Mouse (Mus musculus) limb, embryonic 12.5 days (tissue): ENCODE measurements around the gene Ccnd2. TPM values are rescaled to one million over a fixed set of nuclear protein-coding genes. Genes with fewer than 3 reads are reported as not detected.

Experiments used
- ATAC-seq: fragments of 200-750 bp; cut with Nextera tagmentation; 2 replicates; pipeline ENCODE4 v1.8.0; 2017; ENCODE audit warnings: low read depth, moderate TSS enrichment; ENCODE audit not compliant: insufficient number of reproducible peaks, insufficient read depth, low FRiP score, low TSS enrichment
- H3K27ac ChIP-seq: fragments of 300-500 bp; sonication (generic); 2 replicates; pipeline ENCODE4 v1.5.1; 2016; ENCODE audit warnings: mild to moderate bottlenecking, moderate library complexity
- H3K27me3 ChIP-seq: fragments of 300-500 bp; sonication (generic); 2 replicates; pipeline ENCODE4 v1.6.1; 2016; ENCODE audit warnings: mild to moderate bottlenecking, moderate library complexity
- H3K36me3 ChIP-seq: fragments of 300-500 bp; sonication (generic); 2 replicates; pipeline ENCODE4 v1.6.1; 2016; ENCODE audit warnings: mild to moderate bottlenecking, moderate library complexity
- H3K4me1 ChIP-seq: fragments of 300-500 bp; sonication (generic); replicated peaks from 2 replicates; pipeline ENCODE4 v1.6.1; 2016
- H3K4me2 ChIP-seq: fragments of 300-500 bp; sonication (generic); 2 replicates; pipeline ENCODE4 v1.6.1; 2016; ENCODE audit warnings: mild to moderate bottlenecking, moderate library complexity
- H3K4me3 ChIP-seq: fragments of 300-500 bp; sonication (generic); replicated peaks from 2 replicates; pipeline ENCODE4 v1.5.1; 2016; ENCODE audit warnings: mild to moderate bottlenecking
- H3K9ac ChIP-seq: fragments of 300-500 bp; sonication (generic); replicated peaks from 2 replicates; pipeline ENCODE4 v1.6.1; 2016; ENCODE audit warnings: mild to moderate bottlenecking, moderate library complexity
- H3K9me3 ChIP-seq: fragments of 300-500 bp; sonication (generic); 2 replicates; pipeline ENCODE4 v1.6.1; 2016; ENCODE audit warnings: mild to moderate bottlenecking, moderate library complexity
- WGBS: fragments of 180-500 bp; shearing (Covaris S2); methylation state at CpG from one replicate; pipeline ENCODE4 v1.1.7; 2016; 5-methylcytosine and 5-hydroxymethylcytosine counted together
- polyA plus RNA-seq: library from polyadenylated mRNA; unstranded; fragments of >200 nt; fragmentation: Nextera tagmentation; extraction: Ambion mirVana; gene quantifications from 2 replicates; pipeline ENCODE4 v1.2.1, GENCODE M21; 2016

Ccnd2 gene
- 1,264 and 1,267 TPM in 2 replicates for polyA plus RNA-seq

DNA sequence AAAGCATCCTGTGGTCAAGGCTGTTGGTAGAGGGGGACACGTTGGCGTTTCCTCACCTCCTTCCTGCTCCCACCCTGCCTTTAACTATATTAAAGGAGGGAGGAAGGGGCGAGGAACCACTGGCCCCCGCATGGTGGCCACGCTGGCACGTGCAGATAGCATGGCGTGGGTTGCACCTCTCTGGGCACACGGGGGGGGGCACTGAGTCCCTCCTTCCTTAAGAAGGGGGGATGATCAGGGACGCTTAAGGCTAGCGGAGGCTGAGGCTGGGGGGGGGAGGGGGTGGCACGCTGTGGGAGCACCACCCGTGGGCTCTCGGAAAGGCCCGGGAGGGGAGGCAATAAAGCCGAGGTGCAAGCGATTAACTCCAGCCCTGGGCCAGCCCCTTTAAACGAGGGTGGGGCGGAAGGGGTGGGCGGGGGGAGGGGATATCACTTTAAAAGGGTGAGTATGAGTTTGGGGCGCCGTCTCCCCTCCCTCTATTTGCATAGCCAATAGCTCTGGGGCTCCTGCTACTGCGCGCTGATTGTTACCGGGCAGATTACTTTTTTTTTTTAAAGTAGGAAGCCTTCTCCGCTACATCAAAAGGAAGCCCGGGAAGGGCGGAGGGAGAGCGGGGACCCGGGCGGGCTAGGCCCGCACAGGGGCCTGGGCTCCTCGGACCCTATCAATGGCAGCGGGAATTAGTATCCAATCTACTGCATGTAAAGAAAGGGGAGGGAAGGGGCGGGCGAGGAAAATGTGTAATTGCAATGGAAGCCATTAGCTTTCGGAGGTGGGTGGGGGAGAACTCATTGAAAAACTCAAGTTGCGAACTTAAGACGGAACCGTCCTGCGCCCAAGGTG is at the start of gene Ccnd2:
TSS of gene Ccnd2 (minus strand) at position 88 of the 846 bp plus-strand sequence.
- Histone ChIP-seq H3K27ac (peak within 1 kb of the TSS; percentile 98), H3K27me3 (no peaks in the 10 kb centered on the region), H3K4me2 (peak within 1 kb of the TSS; percentile 86), H3K36me3 (peaks cover 4% of the 10 kb centered on the region; the same call in 1 of the 2 replicates), H3K9ac (peak within 1 kb of the TSS; percentile 65), H3K4me3 (peak within 1 kb of the TSS; percentile 88), H3K4me1 (peaks cover 47% of the 10 kb centered on the region), H3K9me3 (no peaks in the 10 kb centered on the region)
- WGBS = under 1% methylated on average over 40 of the region's 40 CpGs
- peak; percentile 64 for ATAC-seq

DNA sequence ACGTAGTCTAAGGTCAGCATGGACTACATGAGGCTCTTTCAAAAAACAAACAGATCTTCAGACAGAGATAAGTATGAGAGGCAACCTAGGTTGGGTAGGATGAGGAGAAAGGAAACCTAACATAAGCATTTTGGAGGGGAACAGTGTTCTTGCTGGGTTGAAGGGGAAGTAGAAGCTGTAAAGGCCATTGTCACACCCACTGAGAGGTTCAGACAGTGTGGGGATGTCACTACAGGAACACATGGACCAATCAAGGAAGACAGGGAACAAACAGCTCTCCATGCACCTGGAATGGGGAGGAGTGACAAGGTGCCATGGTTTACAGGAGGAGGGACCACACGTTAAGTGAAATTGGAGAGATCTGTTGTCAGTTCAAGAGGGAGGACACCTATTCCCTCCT is 45.0 kb upstream of the Ccnd2 start:
- H3K4me2 ChIP-seq = no peak overlapping the region
- 0 out of 2 replicates have a peak, but pooled peaks cover 3% of the 10 kb centered on the region for H3K4me1 ChIP-seq
- no peaks in the 10 kb centered on the region for H3K36me3 ChIP-seq
- no peak overlapping the region for H3K9ac ChIP-seq
- ATAC-seq = no peak
- no peaks in the 10 kb centered on the region for H3K9me3 ChIP-seq
- no peak overlapping the region for H3K27ac ChIP-seq
- 70% methylated on average over 2 of the region's 2 CpGs for WGBS
- no peaks in the 10 kb centered on the region for H3K27me3 ChIP-seq
- no peak overlapping the region for H3K4me3 ChIP-seq

GRCm38 (mm10) chr6:127181296-127181695 is 29.3 kb upstream of the Ccnd2 start:
- H3K9me3 ChIP-seq = no peaks in the 10 kb centered on the region
- WGBS = 74% methylated on average over 12 of the region's 12 CpGs
- no peak for ATAC-seq
- H3K4me2 ChIP-seq = no peak overlapping the region
- H3K27ac ChIP-seq = no peak overlapping the region
- no peak overlapping the region for H3K9ac ChIP-seq
- H3K27me3 ChIP-seq = 0 out of 2 replicates have a peak, but pooled peaks cover 4% of the 10 kb centered on the region
- H3K4me3 ChIP-seq = no peak overlapping the region
- no peaks in the 10 kb centered on the region for H3K36me3 ChIP-seq
- peaks cover 40% of the 10 kb centered on the region for H3K4me1 ChIP-seq

DNA sequence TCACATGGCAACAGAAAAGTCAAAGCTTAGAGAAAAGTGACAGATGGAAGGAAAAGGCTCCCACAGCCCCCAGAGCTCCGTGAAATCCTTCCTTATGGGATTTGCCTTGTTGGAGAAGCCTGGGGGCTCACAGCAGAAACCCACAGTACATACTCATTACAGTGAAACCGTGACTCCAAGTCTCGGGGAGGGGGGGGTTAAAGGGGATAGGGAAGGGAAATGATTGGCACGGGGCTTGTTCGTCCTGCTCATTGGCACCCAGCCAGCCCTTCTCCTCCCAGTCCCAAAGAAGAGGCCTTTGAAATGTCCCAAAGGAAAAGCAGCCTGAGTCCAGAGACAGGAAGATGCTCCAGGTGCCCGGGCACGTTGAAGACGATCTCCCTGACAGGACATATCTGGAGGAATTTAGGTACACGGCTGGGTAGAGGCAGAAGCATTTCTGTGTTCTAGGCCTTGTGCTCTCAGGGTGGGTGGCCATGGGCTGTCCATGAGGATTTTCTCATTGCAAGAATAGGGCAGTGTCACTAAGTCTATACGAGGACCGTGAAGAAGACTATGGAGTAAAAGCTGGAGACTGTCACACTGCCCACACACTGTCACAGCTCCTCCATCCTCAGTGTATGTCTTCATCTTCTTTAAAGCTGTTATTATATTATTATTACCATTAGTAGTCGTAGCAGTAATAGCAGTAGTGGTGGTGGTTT is 27.2 kb upstream of the Ccnd2 start:
- H3K4me2 ChIP-seq = no peak overlapping the region
- no peaks in the 10 kb centered on the region for H3K9me3 ChIP-seq
- no peaks in the 10 kb centered on the region for H3K36me3 ChIP-seq
- peaks cover 31% of the 10 kb centered on the region for H3K4me1 ChIP-seq
- H3K27ac ChIP-seq = no peak overlapping the region
- H3K27me3 ChIP-seq = 0 out of 2 replicates have a peak, but pooled peaks cover 4% of the 10 kb centered on the region
- WGBS = 64% methylated on average over 12 of the region's 12 CpGs
- H3K9ac ChIP-seq = no peak overlapping the region
- ATAC-seq = no peak
- H3K4me3 ChIP-seq = no peak overlapping the region

DNA sequence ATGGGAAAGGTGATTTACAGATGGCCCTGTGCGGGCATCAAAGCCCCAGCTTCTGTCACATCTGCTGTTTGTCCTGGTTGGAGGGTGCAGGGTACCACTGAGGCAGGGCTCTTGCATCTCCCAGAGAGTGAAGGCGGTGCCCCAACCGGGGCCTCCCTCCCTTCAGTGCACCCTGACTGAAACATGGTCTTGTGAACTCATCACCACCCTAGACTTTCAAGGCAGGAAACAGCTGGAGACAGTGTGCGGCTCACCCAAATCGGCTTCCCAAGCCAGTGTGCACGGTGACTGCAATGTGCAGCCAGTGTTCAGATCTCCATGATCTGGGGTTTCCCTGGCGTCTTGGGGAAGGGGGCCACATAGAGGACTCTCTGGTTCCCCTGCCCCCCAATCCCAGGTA is 26.0 kb upstream of the Ccnd2 start:
- 0 out of 2 replicates have a peak overlapping the region, but pooled peaks have one; percentile 18 for H3K9ac ChIP-seq
- no peak for ATAC-seq
- H3K9me3 ChIP-seq = no peaks in the 10 kb centered on the region
- peaks cover 28% of the 10 kb centered on the region for H3K4me1 ChIP-seq
- no peaks in the 10 kb centered on the region for H3K36me3 ChIP-seq
- 64% methylated on average over 7 of the region's 7 CpGs for WGBS
- H3K4me2 ChIP-seq = no peak overlapping the region
- H3K27me3 ChIP-seq = 0 out of 2 replicates have a peak, but pooled peaks cover 4% of the 10 kb centered on the region
- H3K27ac ChIP-seq = no peak overlapping the region
- H3K4me3 ChIP-seq = no peak overlapping the region

- H3K36me3 ChIP-seq = no peaks in the 10 kb centered on the region
- ATAC-seq = no peak
- H3K4me2 ChIP-seq = no peak overlapping the region
- H3K9me3 ChIP-seq = no peaks in the 10 kb centered on the region
- 0 out of 2 replicates have a peak, but pooled peaks cover 4% of the 10 kb centered on the region for H3K27me3 ChIP-seq
- H3K9ac ChIP-seq = no peak overlapping the region
- H3K4me3 ChIP-seq = no peak overlapping the region
- H3K27ac ChIP-seq = no peak overlapping the region
- H3K4me1 ChIP-seq = peaks cover 28% of the 10 kb centered on the region
- WGBS = 42% methylated on average over 4 of the region's 4 CpGs
These were observed 25.4 kb upstream of the Ccnd2 start for GRCm38 (mm10) chr6:127177441-127177840.

DNA sequence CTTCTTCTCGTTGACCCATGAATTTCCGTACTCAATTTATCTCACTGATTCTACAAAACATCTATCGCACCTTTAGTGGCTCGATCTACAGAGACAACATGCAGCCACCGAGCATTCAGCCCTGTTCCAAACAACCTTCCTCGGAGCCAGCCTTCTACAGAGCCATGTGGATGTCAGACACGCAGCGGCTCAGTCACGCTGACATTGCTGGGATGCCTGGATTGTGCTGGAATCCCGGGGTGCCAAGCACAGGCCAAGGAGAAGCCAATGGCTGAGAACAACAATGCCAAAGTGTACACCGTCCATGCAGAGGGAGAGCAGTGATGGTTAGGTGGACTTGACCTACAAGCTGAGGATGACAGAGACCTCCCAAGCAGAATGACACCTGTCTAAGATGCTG is 20.5 kb upstream of the Ccnd2 start:
- 84% methylated on average over 11 of the region's 11 CpGs for WGBS
- H3K4me3 ChIP-seq = no peak overlapping the region
- H3K36me3 ChIP-seq = no peaks in the 10 kb centered on the region
- no peaks in the 10 kb centered on the region for H3K27me3 ChIP-seq
- no peaks in the 10 kb centered on the region for H3K9me3 ChIP-seq
- no peak overlapping the region for H3K4me2 ChIP-seq
- no peak overlapping the region for H3K9ac ChIP-seq
- no peak overlapping the region for H3K27ac ChIP-seq
- H3K4me1 ChIP-seq = peaks cover 10% of the 10 kb centered on the region; the same call in 1 of the 2 replicates
- no peak for ATAC-seq

DNA sequence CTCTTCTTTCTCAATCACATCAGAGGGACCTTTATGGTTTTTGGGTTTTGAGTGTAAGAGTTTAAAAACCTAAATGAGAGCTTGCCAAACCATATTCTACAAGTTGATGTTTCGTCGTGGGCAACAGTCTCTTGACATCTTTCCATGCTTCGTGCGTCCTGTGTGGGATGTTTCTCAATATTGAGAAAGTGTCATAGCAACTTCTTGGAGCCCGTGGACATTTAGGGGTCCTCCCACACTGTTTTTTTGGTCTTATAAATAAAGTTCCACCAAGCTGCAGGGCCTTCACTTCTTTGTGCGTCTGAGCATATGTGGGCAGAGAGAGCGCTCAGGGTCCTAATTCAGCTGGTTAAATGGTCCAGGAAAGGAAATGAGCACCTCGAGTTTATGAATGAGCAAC is 18.7 kb upstream of the Ccnd2 start:
- Histone ChIP-seq H3K4me2 (no peak overlapping the region), H3K27ac (no peak overlapping the region), H3K4me3 (no peak overlapping the region), H3K4me1 (no peaks in the 10 kb centered on the region), H3K36me3 (no peaks in the 10 kb centered on the region), H3K9me3 (no peaks in the 10 kb centered on the region), H3K9ac (no peak overlapping the region), H3K27me3 (no peaks in the 10 kb centered on the region)
- ATAC-seq = no peak
- 87% methylated on average over 8 of the region's 8 CpGs for WGBS

- no peak overlapping the region for H3K4me2 ChIP-seq
- no peak for ATAC-seq
- H3K27ac ChIP-seq = no peak overlapping the region
- no peak overlapping the region for H3K4me3 ChIP-seq
- 77% methylated on average over 4 of the region's 4 CpGs for WGBS
- 0 out of 2 replicates have a peak, but pooled peaks cover 4% of the 10 kb centered on the region for H3K27me3 ChIP-seq
- no peaks in the 10 kb centered on the region for H3K9me3 ChIP-seq
- H3K9ac ChIP-seq = no peak overlapping the region
- no peaks in the 10 kb centered on the region for H3K36me3 ChIP-seq
- no peaks in the 10 kb centered on the region for H3K4me1 ChIP-seq
These were observed 13.7 kb upstream of the Ccnd2 start for GRCm38 (mm10) chr6:127165663-127166062.

- WGBS = 44% methylated on average over 6 of the region's 6 CpGs
- no peaks in the 10 kb centered on the region for H3K9me3 ChIP-seq
These were observed 10.8 kb upstream of the Ccnd2 start for GRCm38 (mm10) chr6:127162842-127163241.

GRCm38 (mm10) chr6:127157321-127157720 is 5.3 kb upstream of the Ccnd2 start:
- no peaks in the 10 kb centered on the region for H3K27me3 ChIP-seq
- H3K36me3 ChIP-seq = no peaks in the 10 kb centered on the region
- H3K4me3 ChIP-seq = no peak overlapping the region
- no peaks in the 10 kb centered on the region for H3K9me3 ChIP-seq
- no peak overlapping the region for H3K9ac ChIP-seq
- no peak overlapping the region for H3K27ac ChIP-seq
- H3K4me1 ChIP-seq = peaks cover 27% of the 10 kb centered on the region
- WGBS = 46% methylated on average over 1 of the region's 1 CpGs
- H3K4me2 ChIP-seq = no peak overlapping the region
- no peak for ATAC-seq

More at GRCm38 (mm10) chr6:127162842-127163241, 10.8 kb upstream of the Ccnd2 start:
- Histone ChIP-seq H3K4me1 (no peaks in the 10 kb centered on the region), H3K27ac (no peak overlapping the region), H3K36me3 (no peaks in the 10 kb centered on the region), H3K9ac (no peak overlapping the region), H3K27me3 (0 out of 2 replicates have a peak, but pooled peaks cover 4% of the 10 kb centered on the region), H3K4me2 (no peak overlapping the region), H3K4me3 (no peak overlapping the region)
- ATAC-seq = no peak
